Mouse (Mus musculus): ENCODE results near the gene Hnrnpf.

Gene Hnrnpf

DNA sequence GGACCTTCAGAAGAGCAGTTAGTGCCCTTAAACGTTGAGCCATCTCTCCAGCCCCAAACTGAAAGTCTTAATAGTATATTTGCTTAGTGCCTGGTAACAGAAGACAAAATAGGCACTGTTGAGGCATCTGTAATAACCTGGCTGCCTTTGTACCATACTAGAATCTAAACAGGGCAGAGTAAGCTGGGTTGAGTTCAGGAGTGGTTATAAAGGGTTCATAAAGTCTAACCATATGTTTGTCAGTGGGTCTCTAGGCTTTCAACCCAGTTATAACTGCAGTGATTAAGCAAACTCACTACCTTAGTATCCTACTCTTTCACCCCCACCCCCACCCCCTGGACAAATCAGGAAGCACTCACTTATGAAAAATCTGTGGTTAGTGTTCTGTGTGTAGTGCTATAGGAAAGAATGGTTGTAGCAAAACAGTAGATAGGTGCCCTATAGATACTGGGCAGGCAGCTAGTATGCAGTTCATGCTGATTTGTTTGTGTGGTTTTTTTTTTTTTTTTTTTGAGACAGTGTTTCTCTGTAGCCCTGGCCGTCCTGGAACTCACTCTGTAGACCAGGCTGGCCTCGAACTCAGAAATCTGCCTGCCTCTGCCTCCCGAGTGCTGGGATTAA is 26.9 kb downstream of the Hnrnpf start:
- DNase-seq = no peak

DNA sequence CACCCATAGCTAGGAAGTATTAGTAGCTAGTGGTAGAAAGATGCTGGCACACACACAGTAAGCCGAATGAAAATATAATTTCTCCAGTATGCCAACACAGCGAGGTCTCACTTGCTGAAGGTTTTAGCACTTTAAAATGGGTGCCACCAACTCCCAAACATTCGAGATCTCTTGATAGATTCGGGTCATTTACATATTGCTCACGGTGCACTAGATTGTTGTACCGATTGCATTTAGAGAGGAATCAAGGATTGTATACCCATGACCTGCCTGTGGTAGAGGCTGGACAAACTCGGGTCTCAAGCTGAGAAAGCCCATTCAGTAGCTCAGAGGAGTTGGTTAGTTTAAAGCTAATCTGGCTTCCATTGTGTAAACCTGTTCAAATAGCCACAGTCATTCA is 27.8 kb downstream of the Hnrnpf start:
- DNase-seq = no peak

DNA sequence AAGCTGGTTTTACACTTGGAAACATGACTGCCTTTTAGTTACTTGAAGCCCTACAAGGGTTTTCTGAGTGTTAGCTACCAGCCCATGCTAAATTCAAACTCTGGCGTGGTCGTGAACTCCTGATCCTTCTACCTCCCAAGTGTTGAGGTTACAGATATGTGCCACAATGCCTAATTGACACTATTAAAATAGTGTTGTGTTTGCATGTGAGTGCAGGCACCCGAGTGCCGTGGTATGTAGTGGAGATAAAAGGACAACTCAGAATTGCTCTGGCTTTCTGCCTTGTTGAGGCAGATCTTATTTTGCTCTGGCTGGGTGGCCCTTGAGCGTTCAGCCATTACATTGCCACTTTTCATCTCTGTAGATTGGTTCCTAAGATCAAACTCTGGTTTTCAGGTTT is 28.6 kb downstream of the Hnrnpf start:
- DNase-seq = no peak

DNA sequence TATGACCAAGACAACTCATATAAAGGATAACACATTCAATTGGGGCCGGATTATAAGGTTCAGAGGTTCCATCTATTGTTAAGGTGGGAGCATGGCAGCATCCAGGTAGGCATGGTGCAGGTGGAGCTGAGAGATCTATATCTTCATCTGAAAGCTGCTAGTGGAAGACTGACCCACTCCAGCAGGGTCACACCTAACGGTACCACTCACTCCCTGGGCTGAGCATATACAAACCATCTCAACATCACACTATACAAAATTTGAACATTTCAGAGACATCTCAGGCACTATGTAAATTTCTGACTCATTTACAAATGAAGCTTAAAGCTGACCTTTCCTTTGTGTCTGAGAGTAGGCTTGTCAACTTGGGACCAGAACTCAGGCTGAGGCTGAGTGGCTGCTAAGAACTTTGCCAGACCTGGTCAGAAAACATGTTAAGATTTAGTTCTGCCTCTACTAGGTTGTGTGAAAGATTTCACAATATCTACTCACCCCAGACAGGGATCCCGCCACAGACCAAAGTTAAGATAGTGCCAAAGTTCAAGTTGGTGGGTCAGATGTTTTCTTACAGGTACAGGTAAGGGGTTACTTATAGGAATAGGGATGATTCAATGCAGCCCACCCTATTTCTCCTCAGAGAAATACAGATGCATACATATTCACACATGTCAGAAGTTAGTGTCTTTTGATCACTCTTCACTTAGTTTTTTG is 30.0 kb downstream of the Hnrnpf start:
- no peak for DNase-seq

DNA sequence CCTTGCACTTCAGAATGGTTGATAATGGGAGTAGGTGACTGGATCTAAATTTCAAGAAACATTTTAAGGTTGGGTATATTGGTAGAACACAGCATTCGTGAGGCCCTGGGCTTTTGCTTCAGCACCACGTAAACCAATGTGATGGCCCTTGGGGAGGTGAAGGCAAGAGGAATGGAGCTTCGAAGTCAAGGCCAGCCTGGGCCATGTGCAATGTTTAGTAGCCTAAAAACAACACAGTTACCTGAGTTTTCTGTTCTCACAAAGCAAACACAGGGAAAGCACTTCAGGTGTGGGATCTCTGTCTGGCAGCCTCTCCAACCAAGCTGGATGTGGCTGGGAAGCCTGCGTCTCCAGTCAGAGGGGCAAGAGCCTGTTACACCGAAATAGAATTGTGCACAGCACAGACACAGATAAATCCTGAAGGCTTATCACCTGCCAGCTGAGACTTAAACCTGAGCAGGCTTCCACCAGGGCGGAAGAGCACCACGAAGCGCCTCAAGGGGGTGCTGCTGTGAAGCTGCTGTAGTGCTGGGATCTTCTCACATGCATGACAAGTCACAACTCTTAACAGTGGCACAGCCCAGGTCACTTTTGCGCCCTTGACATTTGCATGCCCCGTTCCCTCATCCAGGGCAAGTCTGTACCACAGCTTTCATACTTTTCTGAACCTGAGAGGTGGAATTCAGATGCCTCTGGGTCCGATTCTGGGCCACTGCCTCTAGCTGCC is 32.4 kb downstream of the Hnrnpf start:
- DNase-seq = peak; percentile 36

DNA sequence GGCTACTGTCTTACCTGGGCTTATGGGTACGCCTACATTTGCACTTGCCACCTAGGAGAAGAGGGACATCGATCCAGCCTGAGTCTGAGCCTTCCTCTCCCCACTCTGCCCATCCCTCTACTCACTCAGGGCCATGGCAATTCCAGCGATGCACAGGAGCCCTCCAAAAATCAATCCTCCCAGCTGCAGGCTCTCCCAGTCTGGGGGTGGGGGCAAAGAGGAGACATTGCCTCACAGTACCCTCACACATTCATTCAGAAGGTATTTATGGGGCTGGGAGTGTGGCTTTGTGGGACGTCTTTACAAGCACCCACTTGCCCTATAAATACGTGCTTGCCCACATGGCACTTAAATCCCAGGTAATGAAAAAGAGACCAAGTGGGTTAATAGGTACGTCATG is 34.2 kb downstream of the Hnrnpf start:
- no peak for DNase-seq

DNA sequence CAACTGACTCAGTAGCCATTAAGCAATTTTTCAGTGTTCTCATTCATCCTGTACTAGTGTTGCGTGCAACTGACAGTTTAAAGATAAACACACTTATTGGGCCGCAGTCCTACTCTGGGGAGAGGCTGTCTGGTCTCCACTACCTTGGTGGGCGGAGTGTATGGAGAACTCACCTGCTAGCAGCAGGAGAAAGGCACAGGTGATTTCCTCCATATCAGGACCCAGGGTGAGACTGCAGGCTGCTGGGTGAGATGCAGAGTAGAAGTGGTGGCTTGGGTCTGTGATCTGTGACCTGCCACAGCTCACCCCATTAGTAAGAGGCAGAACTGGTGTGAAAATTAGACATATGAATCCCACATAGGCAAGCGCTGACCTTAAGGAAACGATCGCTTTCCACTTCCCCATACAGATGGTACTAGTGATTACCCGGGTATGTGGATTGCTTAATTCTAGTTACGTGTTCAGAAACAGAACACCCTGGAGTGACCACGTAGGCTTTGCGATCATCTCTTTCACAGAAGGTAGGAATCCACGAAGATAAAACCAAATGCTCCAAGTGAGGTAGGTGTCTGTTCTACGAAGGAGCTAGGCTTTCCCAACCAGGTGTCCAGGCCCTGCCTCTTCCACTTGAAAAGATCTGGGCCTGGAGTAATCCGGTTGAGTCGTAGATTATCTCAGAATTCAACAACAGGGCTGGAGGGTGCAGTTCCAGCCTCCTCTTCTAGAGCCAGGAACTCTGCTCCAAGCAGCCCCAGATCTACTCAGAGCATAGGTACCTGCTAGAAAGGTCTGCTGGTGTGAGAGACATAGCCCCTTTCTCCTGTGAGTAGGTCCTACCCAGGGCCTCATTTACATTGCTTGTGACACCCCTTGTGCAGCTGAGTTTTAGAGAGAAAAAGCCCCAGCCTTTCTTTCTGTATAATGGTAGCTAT is 35.8 kb downstream of the Hnrnpf start:
- DNase-seq = no peak

DNA sequence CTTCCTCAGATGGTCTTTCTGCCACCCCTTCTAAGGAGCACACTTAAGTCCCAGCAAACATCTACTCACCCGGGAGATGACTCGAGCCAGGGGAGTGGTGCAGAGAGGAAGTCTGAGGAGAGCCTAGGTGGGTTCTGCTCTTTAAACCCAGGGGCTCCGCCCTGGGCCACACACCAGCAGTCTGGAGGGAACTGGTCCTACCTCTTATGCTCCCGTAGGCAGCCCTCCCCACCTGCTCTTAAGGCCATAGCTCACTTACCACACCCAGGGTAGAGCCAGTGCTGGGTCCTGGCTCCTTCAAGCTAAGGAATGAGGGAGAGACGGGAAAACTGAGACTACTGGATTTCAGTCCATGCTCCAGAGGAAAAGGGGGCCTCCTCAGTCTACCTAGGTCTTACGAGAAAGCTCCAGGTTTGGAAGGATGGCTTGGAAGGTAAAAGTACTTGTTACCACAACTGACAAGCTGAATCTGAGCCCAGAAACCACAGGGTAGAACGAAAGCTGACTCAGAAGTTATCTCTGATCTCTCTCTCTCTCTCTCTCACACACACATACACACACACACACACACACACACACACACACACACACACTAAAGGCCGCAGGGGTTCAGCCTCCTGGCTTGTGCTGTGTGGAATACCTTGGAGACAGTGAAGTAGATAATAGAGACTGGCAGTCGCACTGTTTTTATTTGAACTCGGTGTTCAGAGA is 37.3 kb downstream of the Hnrnpf start, which contains the start of gene Fxyd4:
Gene Fxyd4, minus strand, starts transcription at position 471 of the 711 bp plus-strand sequence.
- peak; percentile 67 for DNase-seq

DNA sequence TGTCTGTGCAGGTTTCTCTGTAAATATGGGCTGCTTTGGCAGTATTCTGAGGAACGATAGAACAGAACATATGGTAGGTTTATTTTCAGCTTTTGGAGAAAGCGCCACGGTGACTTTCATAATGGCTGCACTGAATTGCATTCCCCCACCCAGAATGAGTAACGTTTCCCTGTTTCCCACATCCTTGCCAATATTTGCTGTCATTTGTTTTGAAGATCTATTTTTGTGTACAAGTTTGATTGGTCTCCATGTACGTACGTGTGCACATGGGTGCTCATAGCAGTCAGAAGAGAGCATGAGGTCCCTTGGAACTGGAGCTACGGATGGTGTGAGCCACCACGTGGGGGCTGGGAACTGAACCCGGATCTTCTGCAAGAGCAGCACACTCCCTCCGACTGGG is 38.8 kb downstream of the Hnrnpf start:
- DNase-seq = no peak

DNA sequence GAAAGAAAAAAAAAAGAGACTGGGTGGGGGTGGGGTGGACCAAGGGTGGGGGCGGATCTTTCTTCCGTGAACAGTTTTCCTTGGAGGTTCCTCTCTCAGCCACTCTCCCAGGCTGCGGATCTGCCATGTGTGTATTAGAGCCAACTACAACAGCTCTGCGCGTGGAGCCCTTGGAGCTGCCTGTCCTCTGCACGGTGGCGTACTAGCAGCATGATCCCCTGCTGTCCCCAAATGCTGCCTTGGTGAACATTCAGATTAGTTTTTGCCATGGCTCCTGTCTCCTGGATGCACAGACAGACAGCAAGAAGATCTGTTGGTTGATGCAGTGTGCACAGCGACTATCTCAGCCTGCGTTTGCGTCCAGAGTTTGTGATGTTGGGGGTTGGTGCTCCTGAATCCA is 42.6 kb downstream of the Hnrnpf start:
- no peak for DNase-seq

DNA sequence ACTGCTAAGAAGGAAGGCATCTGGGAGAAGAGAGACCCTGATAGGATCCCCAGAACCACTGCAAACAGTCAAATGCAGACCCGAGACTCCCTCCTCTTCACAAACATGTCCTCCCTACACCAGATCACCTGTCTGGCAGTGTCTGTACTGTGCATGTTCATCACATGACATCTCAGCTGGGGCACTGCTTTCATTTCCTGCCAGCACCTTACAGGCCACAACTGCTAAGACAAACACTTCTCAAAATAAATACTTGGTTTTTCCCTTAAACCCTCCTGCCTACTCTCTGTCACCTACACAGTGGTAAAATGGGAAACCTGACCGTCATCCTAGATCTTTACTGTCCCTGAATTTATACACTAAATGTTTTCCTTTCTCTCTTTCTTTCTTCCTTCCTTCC is 43.8 kb downstream of the Hnrnpf start:
- no peak for DNase-seq

DNA sequence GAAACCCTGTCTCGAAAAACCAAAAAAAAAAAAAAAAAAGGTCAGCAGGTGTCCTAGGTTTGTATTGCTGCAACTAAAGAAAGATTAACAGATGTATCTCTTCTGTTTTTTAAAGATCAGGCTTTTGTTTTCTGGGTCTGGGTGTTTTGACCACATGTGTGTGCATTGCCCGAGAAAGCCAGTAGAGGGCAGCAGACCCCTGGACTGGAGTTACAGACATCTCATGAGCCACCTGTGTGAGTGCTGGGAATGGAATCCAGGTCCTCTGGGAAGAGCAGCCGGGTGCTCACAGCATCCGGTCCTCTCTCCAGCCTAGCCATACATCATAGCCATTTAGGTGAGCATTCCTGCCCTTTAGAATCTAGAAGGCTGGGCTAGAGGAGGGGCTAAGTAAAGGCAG is 52.2 kb downstream of the Hnrnpf start:
- no peak for DNase-seq

DNA sequence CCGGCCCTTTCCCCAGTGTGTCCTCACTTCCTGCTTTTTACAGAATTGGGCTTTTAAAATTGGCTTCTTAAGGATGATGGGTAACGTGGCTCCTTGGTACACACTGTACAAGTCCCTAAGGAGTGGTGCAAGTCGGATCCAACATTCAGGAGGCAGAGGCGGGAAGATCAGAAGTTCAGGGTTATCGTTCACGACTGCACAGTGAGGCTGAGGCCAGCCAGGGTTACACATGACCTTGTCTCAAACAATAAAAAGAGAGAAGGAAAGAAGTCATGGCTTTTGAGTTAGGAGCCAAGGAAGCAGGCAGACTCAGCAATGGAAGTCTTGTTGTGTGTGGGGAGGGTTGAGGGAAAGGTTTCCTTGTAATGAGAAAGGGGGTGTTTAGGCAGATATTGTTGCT is 56.0 kb downstream of the Hnrnpf start:
- DNase-seq = no peak

DNA sequence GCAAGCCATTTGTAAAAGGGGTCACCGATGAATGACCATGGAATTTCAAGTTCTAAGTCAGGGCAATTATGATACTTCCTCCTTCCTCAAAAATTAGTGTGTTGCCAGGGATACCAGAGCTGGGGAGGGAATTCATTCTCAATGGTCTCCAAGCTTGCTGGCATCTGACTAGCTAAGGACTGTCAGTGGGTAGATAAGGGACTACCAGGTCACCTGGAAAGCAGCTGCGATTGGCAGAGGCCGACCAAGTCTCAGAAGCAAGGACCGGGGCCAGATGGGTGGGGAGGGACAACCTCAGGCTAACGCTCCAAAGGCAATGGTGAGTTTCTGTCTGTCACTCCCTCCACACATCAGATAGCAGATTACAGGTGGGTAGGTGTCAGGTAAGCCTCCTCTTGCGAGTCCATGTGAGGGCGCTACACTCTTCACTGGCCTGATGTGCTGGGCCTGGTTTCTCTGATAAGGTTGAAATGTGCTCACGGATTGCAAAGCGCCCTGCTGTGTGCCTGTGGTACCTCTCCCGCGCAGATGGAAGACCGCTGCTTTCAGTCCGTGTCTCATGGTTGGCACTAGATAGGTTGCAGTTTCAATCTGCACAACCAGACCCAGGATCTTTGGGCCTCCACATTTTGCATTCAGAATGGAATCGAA is 56.9 kb downstream of the Hnrnpf start:
- peak; percentile 24 for DNase-seq

DNA sequence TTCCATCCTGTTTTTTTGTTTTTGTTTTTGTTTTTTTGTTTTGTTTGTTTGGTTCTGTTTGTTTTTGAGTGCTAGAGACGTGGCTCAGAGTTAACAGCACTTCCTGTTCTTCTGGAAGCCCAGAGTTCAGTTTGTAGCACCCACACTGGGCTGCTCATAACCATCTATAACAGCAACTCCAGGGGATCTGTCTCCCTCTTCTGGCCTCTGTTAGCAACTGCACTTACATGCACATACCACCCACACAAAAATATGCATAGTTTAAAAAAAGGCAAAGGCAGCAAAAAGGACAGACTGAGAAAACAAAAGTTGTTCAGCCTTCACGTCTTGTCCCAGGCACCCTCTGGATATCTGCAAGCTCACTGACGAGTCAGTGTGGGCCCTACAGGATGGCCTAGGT is 63.1 kb downstream of the Hnrnpf start:
- DNase-seq = no peak

DNA sequence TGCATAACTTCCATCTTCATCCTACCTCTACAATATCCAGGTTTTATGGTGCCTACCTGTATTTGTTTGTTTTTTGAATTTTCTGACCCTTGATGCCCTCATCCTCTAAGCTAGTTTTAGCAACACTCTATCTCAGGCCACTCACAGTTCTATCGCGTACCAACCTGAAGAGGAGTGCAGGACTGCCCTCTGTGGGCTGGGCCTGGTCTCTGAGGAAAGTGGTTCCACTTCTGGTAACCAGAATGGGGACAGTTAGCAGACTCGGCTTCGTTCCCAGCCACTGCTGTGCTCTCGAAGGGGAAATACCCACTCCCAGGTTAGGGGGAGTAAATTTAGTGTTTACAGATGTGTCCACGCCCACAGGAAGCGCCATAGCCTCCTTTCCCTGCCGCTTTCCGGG is 66.6 kb downstream of the Hnrnpf start:
- peak; percentile 16 for DNase-seq
